Mouse (Mus musculus) left cerebral cortex, adult 11 months (tissue): ENCODE results near the gene Lrrc42.

Source experiments
- DNase-seq: peaks from one replicate; pipeline ENCODE4 v3.0.0; 2022; ENCODE audit warnings: low spot score

Gene Lrrc42

GRCm38 (mm10) chr4:107253125-107254091, at the start of gene Lrrc42, which contains the start of gene Hspb11:
Gene Lrrc42, minus strand, starts transcription at chr4:107253532.
Gene Hspb11, plus strand, starts transcription at chr4:107253593.
- DNase-seq, result peak; percentile 89

- no peak for DNase-seq
Measured at GRCm38 (mm10) chr4:107302832-107303231, 49.5 kb upstream of the Lrrc42 start.

GRCm38 (mm10) chr4:107302221-107302620, 48.9 kb upstream of the Lrrc42 start:
- no peak for DNase-seq

GRCm38 (mm10) chr4:107300902-107301555, 47.7 kb upstream of the Lrrc42 start:
- DNase-seq, result no peak

GRCm38 (mm10) chr4:107300371-107300770, 47.0 kb upstream of the Lrrc42 start:
- DNase-seq, result no peak

GRCm38 (mm10) chr4:107299779-107300340, 46.5 kb upstream of the Lrrc42 start:
- DNase-seq, result no peak

GRCm38 (mm10) chr4:107298071-107298606, 44.8 kb upstream of the Lrrc42 start:
- DNase-seq, result no peak

GRCm38 (mm10) chr4:107292273-107292662, 38.9 kb upstream of the Lrrc42 start:
- no peak for DNase-seq

GRCm38 (mm10) chr4:107291611-107292272, 38.4 kb upstream of the Lrrc42 start:
- DNase-seq, result no peak

GRCm38 (mm10) chr4:107287517-107287916, 34.2 kb upstream of the Lrrc42 start:
- no peak for DNase-seq

GRCm38 (mm10) chr4:107286386-107286785, 33.1 kb upstream of the Lrrc42 start:
- DNase-seq, result no peak

- no peak for DNase-seq
Measured at GRCm38 (mm10) chr4:107285446-107286200, 32.3 kb upstream of the Lrrc42 start.

GRCm38 (mm10) chr4:107280843-107281475, 27.6 kb upstream of the Lrrc42 start:
- no peak for DNase-seq

GRCm38 (mm10) chr4:107278188-107278707, 24.9 kb upstream of the Lrrc42 start:
- DNase-seq, result no peak

- no peak for DNase-seq
Measured at GRCm38 (mm10) chr4:107274511-107274910, 21.2 kb upstream of the Lrrc42 start.

- DNase-seq, result no peak
Measured at GRCm38 (mm10) chr4:107273683-107274082, 20.4 kb upstream of the Lrrc42 start.

- no peak for DNase-seq
Measured at GRCm38 (mm10) chr4:107260001-107260400, 6.7 kb upstream of the Lrrc42 start.

- no peak for DNase-seq
Measured at GRCm38 (mm10) chr4:107254414-107254813, 1.1 kb upstream of the Lrrc42 start.

GRCm38 (mm10) chr4:107252522-107252921, 810 bp downstream of the Lrrc42 start:
- DNase-seq, result no peak

GRCm38 (mm10) chr4:107250494-107250893, 2.8 kb downstream of the Lrrc42 start:
- peak; percentile 40 for DNase-seq
